ENCODE assay signal across 13 mouse cellular contexts in genomic region chr11:21327486-21327885, GRCm38 (mm10).
"Had no signal": no experiment of that assay in that cellular context is flagged by ENCODE, and none has a peak within 500 bp of the region (broad histone marks: within the 10 kb centered on the region; RNA-seq: fewer than 3 reads in every experiment).

No protein-coding gene starts in this region.

- H3K4me3 ChIP-seq: liver, embryonic 13.5 days; liver, embryonic 15.5 days; megakaryocyte, embryonic 14.5 days; midbrain, embryonic 13.5 days; midbrain, embryonic 15.5 days; neural tube, embryonic 12.5 days had no signal

- H3K4me1 ChIP-seq: liver, embryonic 13.5 days; liver, embryonic 15.5 days; midbrain, embryonic 13.5 days; midbrain, embryonic 15.5 days; neural tube, embryonic 12.5 days had no signal

- ATAC-seq: liver, postnatal 0 days had no signal

- DNase-seq: liver, embryonic 13.5 days; liver, postnatal 0 days; right cerebral cortex, postnatal 25 days; right cerebral cortex, postnatal 4 days; spleen, adult 18-20 months; thymus, adult 18-20 months; thymus, postnatal 14 days; thymus, postnatal 36 days had no signal
